Mouse (Mus musculus) forebrain, postnatal 0 days (tissue): ENCODE data around the gene Mrps36. TPM values are rescaled to one million over a fixed set of nuclear protein-coding genes. Genes with fewer than 3 reads are reported as not detected.
"Not testable (repeated sequence)": the region's sequence is repeated elsewhere in the genome, so short reads cannot be mapped to it uniquely, and the experiment has no call there.

Experiments used
- ATAC-seq: fragments of 200-750 bp; cut with Nextera tagmentation; 2 replicates; pipeline ENCODE4 v1.8.0; 2017; ENCODE audit warnings: mild to moderate bottlenecking, moderate library complexity
- DNase-seq: peaks from one replicate; pipeline ENCODE4 v3.0.0-alpha.2; 2015
- H3K27ac ChIP-seq: fragments of 300-500 bp; sonication (generic); 2 replicates; pipeline ENCODE4 v1.5.1; 2014; ENCODE audit warnings: low read depth, mild to moderate bottlenecking, antibody characterized with exemption, low read length, moderate library complexity, mixed read lengths
- H3K27me3 ChIP-seq: fragments of 300-500 bp; sonication (generic); 2 replicates; pipeline ENCODE4 v1.6.1; 2014; ENCODE audit warnings: mild to moderate bottlenecking, low read length, mixed read lengths; ENCODE audit not compliant: insufficient read depth
- H3K36me3 ChIP-seq: fragments of 300-500 bp; sonication (generic); 2 replicates; pipeline ENCODE4 v1.6.1; 2014; ENCODE audit warnings: mild to moderate bottlenecking, moderate library complexity; ENCODE audit not compliant: insufficient read depth
- H3K4me1 ChIP-seq: fragments of 300-500 bp; sonication (generic); 2 replicates; pipeline ENCODE4 v1.6.1; 2014; ENCODE audit warnings: antibody characterized with exemption; ENCODE audit not compliant: insufficient read depth
- H3K4me2 ChIP-seq: fragments of 300-500 bp; sonication (generic); 2 replicates; pipeline ENCODE4 v1.6.1; 2014; ENCODE audit warnings: low read depth, mild to moderate bottlenecking, moderate library complexity
- H3K4me3 ChIP-seq: fragments of 300-500 bp; sonication (generic); 2 replicates; pipeline ENCODE4 v1.5.1; 2014; ENCODE audit warnings: low read depth, low read length, mixed read lengths
- H3K9ac ChIP-seq: fragments of 300-500 bp; sonication (generic); 2 replicates; pipeline ENCODE4 v1.6.1; 2014; ENCODE audit warnings: mild to moderate bottlenecking
- H3K9me3 ChIP-seq: fragments of 300-500 bp; sonication (generic); 2 replicates; pipeline ENCODE4 v1.6.1; 2016; ENCODE audit warnings: low read length
- CTCF ChIP-seq: sonication (generic); IDR thresholded peaks from 2 replicates; pipeline ENCODE4 v1.5.1; 2016; ENCODE audit warnings: antibody characterized with exemption, control low read depth, low read depth
- WGBS: fragments of 180-500 bp; shearing (Covaris S2); extraction: QIAGEN DNeasy Blood & Tissue Kit; methylation state at CpG from one replicate; pipeline ENCODE4 v1.1.7; 2014; 5-methylcytosine and 5-hydroxymethylcytosine counted together
- polyA plus RNA-seq: library from polyadenylated mRNA; unstranded; fragments of >200 nt; fragmentation: Nextera tagmentation; extraction: Ambion mirVana; gene quantifications from 2 replicates; pipeline ENCODE4 v1.2.1, GENCODE M21; 2015
- total RNA-seq: library from RNA; depleted of rRNA; stranded (reverse); fragments of >200 nt; gene quantifications from 2 replicates; pipeline ENCODE4 v1.2.3, GENCODE M21; 2014

The Mrps36 gene
- total and polyA plus RNA-seq, 2 experiments from 2014 or later, result 33.0 to 151 TPM

GRCm38 (mm10) chr13:100742831-100743230, 1.6 kb downstream of the Mrps36 start:
- no peak overlapping the region for H3K27ac ChIP-seq
- peaks cover 4% of the 10 kb centered on the region; the same call in 1 of the 2 replicates for H3K36me3 ChIP-seq
- no peak for TF ChIP-seq CTCF
- no peaks in the 10 kb centered on the region for H3K9me3 ChIP-seq
- no peak overlapping the region for H3K4me3 ChIP-seq
- H3K4me1 ChIP-seq, result no peaks in the 10 kb centered on the region; the same call in 1 of the 2 replicates
- no peaks in the 10 kb centered on the region for H3K27me3 ChIP-seq
- no peak overlapping the region for H3K4me2 ChIP-seq
- DNase-seq, result no peak
- WGBS, result 94% methylated on average over 5 of the region's 5 CpGs
- H3K9ac ChIP-seq, result no peak overlapping the region
- ATAC-seq, result no peak

- Histone ChIP-seq H3K27me3 (no peaks in the 10 kb centered on the region), H3K4me3 (no peak overlapping the region), H3K9me3 (no peaks in the 10 kb centered on the region), H3K4me1 (peaks cover 6% of the 10 kb centered on the region; the same call in 1 of the 2 replicates), H3K9ac (no peak overlapping the region), H3K27ac (no peak overlapping the region), H3K36me3 (peaks cover 14% of the 10 kb centered on the region), H3K4me2 (no peak overlapping the region)
- 92% methylated on average over 2 of the region's 2 CpGs for WGBS
- ATAC-seq, result no peak
- no peak for TF ChIP-seq CTCF
- no peak for DNase-seq
These were observed 11.7 kb downstream of the Mrps36 start for GRCm38 (mm10) chr13:100732756-100733155.

GRCm38 (mm10) chr13:100731462-100732046, 12.9 kb downstream of the Mrps36 start:
- H3K27me3 ChIP-seq, H3K9ac ChIP-seq, DNase-seq, H3K9me3 ChIP-seq, H3K4me1 ChIP-seq, ATAC-seq: not testable (repeated sequence)
- H3K4me3 ChIP-seq, result peak overlapping the region; percentile 77
- WGBS, result 93% methylated on average over 5 of the region's 6 CpGs
- 0 out of 2 replicates have a peak, but pooled peaks have one; percentile 5 for TF ChIP-seq CTCF
- peak overlapping the region; percentile 94; the same call in 1 of the 2 replicates for H3K27ac ChIP-seq
- peaks cover 16% of the 10 kb centered on the region for H3K36me3 ChIP-seq
- H3K4me2 ChIP-seq, result peak overlapping the region; percentile 76

- Histone ChIP-seq H3K36me3 (peaks cover 11% of the 10 kb centered on the region; the same call in 1 of the 2 replicates), H3K27ac (peak within 1 kb of the TSS; percentile 94), H3K4me3 (peak within 1 kb of the TSS; percentile 77), H3K4me2 (peak within 1 kb of the TSS; percentile 76), H3K9me3 (no peaks in the 10 kb centered on the region), H3K9ac (peak within 1 kb of the TSS; percentile 90), H3K4me1 (peaks cover 6% of the 10 kb centered on the region; the same call in 1 of the 2 replicates), H3K27me3 (no peaks in the 10 kb centered on the region)
- under 1% methylated on average over 19 of the region's 19 CpGs for WGBS
- peak; percentile 100 for ATAC-seq
- TF ChIP-seq CTCF, result no peak
- peak; percentile 96 for DNase-seq
These were observed 13.6 kb downstream of the Mrps36 start, which contains the start of gene Cdk7 for GRCm38 (mm10) chr13:100730861-100731176. TSS of gene Cdk7 (minus strand) at chr13:100730939.

GRCm38 (mm10) chr13:100730153-100730860, 14.2 kb downstream of the Mrps36 start:
- Histone ChIP-seq H3K27ac (peak overlapping the region; percentile 94), H3K4me1 (peaks cover 6% of the 10 kb centered on the region; the same call in 1 of the 2 replicates), H3K4me2 (peak overlapping the region; percentile 76), H3K36me3 (peaks cover 10% of the 10 kb centered on the region; the same call in 1 of the 2 replicates), H3K9ac (peak overlapping the region; percentile 90), H3K27me3 (no peaks in the 10 kb centered on the region), H3K4me3 (peak overlapping the region; percentile 77), H3K9me3 (no peaks in the 10 kb centered on the region)
- ATAC-seq (peak; percentile 76), DNase-seq (no peak)
- no peak for TF ChIP-seq CTCF
- WGBS, result 2% methylated on average over 30 of the region's 30 CpGs

GRCm38 (mm10) chr13:100728530-100728929, 15.9 kb downstream of the Mrps36 start:
- H3K4me3 ChIP-seq, H3K27ac ChIP-seq, H3K4me1 ChIP-seq, DNase-seq, H3K4me2 ChIP-seq, H3K9ac ChIP-seq, H3K9me3 ChIP-seq, ATAC-seq, H3K27me3 ChIP-seq: not testable (repeated sequence)
- WGBS, result 96% methylated on average over 4 of the region's 4 CpGs
- peaks cover 13% of the 10 kb centered on the region; the same call in 1 of the 2 replicates for H3K36me3 ChIP-seq

- WGBS, result 94% methylated on average over 5 of the region's 5 CpGs
- ATAC-seq, result no peak
- TF ChIP-seq CTCF, result no peak
- Histone ChIP-seq H3K4me1 (peaks cover 6% of the 10 kb centered on the region; the same call in 1 of the 2 replicates), H3K36me3 (peaks cover 13% of the 10 kb centered on the region; the same call in 1 of the 2 replicates), H3K27ac (no peak overlapping the region), H3K9me3 (no peaks in the 10 kb centered on the region), H3K27me3 (no peaks in the 10 kb centered on the region), H3K9ac (no peak overlapping the region), H3K4me3 (no peak overlapping the region), H3K4me2 (no peak overlapping the region)
- no peak for DNase-seq
These were observed 16.4 kb downstream of the Mrps36 start for GRCm38 (mm10) chr13:100728086-100728485.
